Mouse (Mus musculus) embryonic facial prominence, embryonic 11.5 days (tissue): Measurements from ENCODE around the gene Lbr. TPM values are rescaled to one million over a fixed set of nuclear protein-coding genes. Genes with fewer than 3 reads are reported as not detected.

ENCODE experiments used
- ATAC-seq: fragments of 200-750 bp; cut with Nextera tagmentation; replicated peaks from 2 replicates; pipeline ENCODE4 v1.8.0; 2017; ENCODE audit warnings: low read depth; ENCODE audit not compliant: insufficient number of reproducible peaks, low FRiP score, low TSS enrichment
- DNase-seq: peaks from one replicate; pipeline ENCODE4 v3.0.0-alpha.2; 2015; ENCODE audit warnings: low spot score
- H3K27ac ChIP-seq: fragments of 300-500 bp; sonication (generic); replicated peaks from 2 replicates; pipeline ENCODE4 v1.5.1; 2014; ENCODE audit warnings: mild to moderate bottlenecking, low read depth, low read length, control low read depth
- H3K27me3 ChIP-seq: fragments of 300-500 bp; sonication (generic); 2 replicates; pipeline ENCODE4 v1.6.1; 2014; ENCODE audit warnings: mild to moderate bottlenecking, low read length, moderate library complexity, mixed read lengths; ENCODE audit not compliant: control insufficient read depth, insufficient read depth
- H3K36me3 ChIP-seq: fragments of 300-500 bp; sonication (generic); replicated peaks from 2 replicates; pipeline ENCODE4 v1.6.1; 2014; ENCODE audit warnings: low read depth, mild to moderate bottlenecking, low read length, moderate library complexity, mixed read lengths; ENCODE audit not compliant: control insufficient read depth, insufficient read depth
- H3K4me1 ChIP-seq: fragments of 300-500 bp; sonication (generic); 2 replicates; pipeline ENCODE4 v1.6.1; 2014; ENCODE audit warnings: low read length, mixed read lengths; ENCODE audit not compliant: control insufficient read depth, insufficient read depth
- H3K4me2 ChIP-seq: fragments of 300-500 bp; sonication (generic); 2 replicates; pipeline ENCODE4 v1.6.1; 2014; ENCODE audit warnings: low read depth, mild to moderate bottlenecking, control low read depth, low read length, moderate library complexity
- H3K4me3 ChIP-seq: fragments of 300-500 bp; sonication (generic); 2 replicates; pipeline ENCODE4 v1.5.1; 2014; ENCODE audit warnings: low read depth, low read length, control low read depth
- H3K9ac ChIP-seq: fragments of 300-500 bp; sonication (generic); replicated peaks from 2 replicates; pipeline ENCODE4 v1.6.1; 2014; ENCODE audit warnings: mild to moderate bottlenecking, control low read depth, low read length
- H3K9me3 ChIP-seq: fragments of 300-500 bp; sonication (generic); replicated peaks from 2 replicates; pipeline ENCODE4 v1.6.1; 2016; ENCODE audit warnings: mild to moderate bottlenecking, low read length, inconsistent platforms, mixed read lengths; ENCODE audit not compliant: control insufficient read depth
- WGBS: fragments of 180-500 bp; shearing (Covaris S2); extraction: QIAGEN DNeasy Blood & Tissue Kit; methylation state at CpG from one replicate; pipeline ENCODE4 v1.1.7; 2014; 5-methylcytosine and 5-hydroxymethylcytosine counted together
- polyA plus RNA-seq: library from polyadenylated mRNA; unstranded; fragments of >200 nt; fragmentation: Nextera tagmentation; extraction: Ambion mirVana; gene quantifications from 2 replicates; pipeline ENCODE4 v1.2.1, GENCODE M21; 2014

The Lbr gene
- polyA plus RNA-seq, 1 experiment from 2014 or later = 181 TPM

DNA sequence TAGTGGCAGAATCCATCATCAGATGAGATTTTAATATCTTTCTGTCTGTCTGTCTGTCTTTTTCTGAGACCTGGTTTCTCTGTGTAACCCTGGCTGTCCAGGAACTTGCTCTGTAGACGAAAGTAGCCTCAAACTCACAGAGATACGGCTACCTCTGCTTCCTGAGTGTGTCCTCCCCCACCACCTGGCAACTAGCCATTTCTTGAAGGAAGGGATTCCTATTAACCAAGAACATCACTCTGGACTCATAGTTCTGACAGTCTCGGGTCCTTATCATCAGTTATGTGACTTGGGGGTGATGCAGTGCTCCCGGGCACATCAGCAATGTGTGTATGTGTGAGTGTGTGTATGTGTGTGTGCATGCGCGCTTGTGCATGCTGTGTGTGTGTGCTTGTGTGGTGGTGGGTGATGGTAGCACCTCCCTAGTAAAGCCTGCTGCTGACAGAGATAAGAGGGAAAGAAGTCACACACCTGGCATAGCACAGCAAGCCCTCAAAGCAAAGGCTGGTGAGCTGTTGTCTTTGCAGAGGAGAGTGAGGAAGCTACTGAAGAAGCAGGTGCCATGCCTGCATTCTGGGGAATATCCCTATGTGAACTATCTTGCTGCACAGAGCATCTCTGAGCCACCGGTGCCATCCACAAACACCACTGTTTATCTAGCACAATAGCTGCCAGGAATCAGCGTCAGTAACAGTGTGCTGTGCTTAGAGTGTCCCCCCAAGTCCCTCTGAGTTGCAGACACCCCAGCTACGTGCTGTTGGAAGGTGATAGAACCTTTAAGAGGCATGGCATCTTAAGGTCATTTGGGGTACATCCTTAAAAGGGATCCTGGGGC, 30.5 kb upstream of the Lbr start:
- Histone ChIP-seq H3K36me3 (no peaks in the 10 kb centered on the region), H3K4me2 (no peak overlapping the region), H3K27ac (no peak overlapping the region), H3K9ac (no peak overlapping the region), H3K4me3 (no peak overlapping the region), H3K27me3 (no peaks in the 10 kb centered on the region), H3K4me1 (no peaks in the 10 kb centered on the region), H3K9me3 (no peaks in the 10 kb centered on the region)
- WGBS = 78% methylated on average over 9 of the region's 9 CpGs
- no peak for DNase-seq
- ATAC-seq = no peak

DNA sequence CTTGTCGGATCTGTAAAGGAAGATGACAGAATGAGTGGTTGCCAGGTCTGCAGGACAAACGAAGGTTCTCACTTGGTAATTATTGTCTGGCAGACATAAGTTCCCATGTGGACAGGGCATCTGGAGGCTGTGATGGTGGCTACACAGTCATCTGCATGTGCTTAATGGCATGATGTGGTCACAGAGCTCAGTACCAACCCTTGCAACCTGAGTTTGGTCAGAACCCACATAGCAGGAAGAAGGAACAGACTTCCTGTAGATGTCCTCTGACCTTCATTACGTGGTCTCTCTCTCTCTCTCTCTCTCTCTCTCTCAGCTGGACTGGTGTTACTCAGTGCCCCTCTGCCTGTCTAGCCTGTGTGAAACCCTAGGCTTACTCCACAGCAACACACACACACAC, 29.8 kb upstream of the Lbr start:
- Histone ChIP-seq H3K9me3 (no peaks in the 10 kb centered on the region), H3K27ac (no peak overlapping the region)
- WGBS = 85% methylated on average over 3 of the region's 3 CpGs

DNA sequence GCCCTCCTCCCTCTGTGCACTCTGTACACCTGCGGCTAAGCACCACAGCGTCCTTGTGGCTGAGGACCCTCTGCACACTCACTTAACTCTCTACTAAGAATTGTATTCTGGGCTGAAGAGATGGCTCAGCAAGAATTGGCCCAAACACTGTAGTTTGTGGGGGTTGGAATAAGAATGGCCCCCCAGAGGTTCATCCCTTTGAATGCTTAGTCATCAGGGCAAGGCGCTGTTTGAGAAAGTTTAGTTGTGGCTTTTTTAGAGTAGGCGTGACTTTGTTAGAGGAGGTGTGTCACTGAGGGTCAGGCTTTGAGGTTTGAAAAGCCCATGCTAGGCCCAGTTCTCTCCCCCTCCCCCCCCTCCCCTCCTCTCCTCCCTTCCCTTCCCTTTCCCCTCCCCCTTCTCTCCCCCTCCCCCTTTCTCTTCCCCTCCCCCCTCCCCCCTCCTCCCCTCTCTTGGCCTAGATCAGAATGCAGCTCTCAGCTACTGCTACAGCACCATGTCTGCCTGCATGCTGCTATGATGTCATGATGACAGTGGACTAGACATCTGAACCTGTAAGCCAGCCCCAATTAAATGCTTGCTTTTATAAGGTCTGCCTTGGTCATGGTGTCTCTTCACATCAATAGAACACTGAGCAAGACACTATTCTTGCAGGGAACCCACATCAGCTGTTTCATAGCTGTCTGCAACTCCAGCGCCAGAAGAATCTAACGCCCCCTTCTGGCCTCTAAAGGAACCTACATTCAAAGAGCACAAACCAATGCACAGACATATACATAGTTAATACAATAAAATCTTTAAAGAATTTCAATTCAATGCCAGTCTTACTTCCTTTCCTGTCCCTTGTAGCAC, 23.8 kb upstream of the Lbr start:
- no peak for ATAC-seq
- H3K4me3 ChIP-seq = no peak overlapping the region
- H3K36me3 ChIP-seq = no peaks in the 10 kb centered on the region

More for the DNA sequence above, 29.8 kb upstream of the Lbr start:
- Histone ChIP-seq H3K4me1 (no peaks in the 10 kb centered on the region), H3K36me3 (no peaks in the 10 kb centered on the region), H3K27me3 (no peaks in the 10 kb centered on the region), H3K4me3 (no peak overlapping the region), H3K9ac (no peak overlapping the region), H3K4me2 (no peak overlapping the region)
- ATAC-seq = no peak
- no peak for DNase-seq

DNA sequence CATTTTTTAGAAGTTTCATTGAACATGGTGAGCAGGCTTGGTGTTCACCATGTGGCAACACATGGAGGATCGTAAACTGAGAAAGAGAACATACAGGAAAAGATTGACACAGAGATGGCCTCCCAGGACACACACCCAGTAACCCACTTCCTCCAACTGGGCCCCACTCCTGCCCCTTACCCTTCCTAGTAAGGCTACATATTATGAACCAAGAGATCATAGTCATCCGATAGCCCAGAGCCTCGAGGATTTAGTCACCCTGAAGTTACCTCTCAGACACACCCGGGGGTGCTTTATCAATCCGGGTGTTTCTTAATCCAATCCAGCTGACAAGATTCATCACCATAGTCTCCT, 23.0 kb upstream of the Lbr start:
- Histone ChIP-seq H3K27me3 (no peaks in the 10 kb centered on the region), H3K9ac (no peak overlapping the region), H3K4me1 (no peaks in the 10 kb centered on the region), H3K36me3 (no peaks in the 10 kb centered on the region), H3K4me2 (no peak overlapping the region), H3K4me3 (no peak overlapping the region), H3K27ac (no peak overlapping the region), H3K9me3 (no peaks in the 10 kb centered on the region)
- DNase-seq (no peak), ATAC-seq (no peak)
- WGBS = 81% methylated on average over 5 of the region's 5 CpGs

More for the DNA sequence above, 23.8 kb upstream of the Lbr start:
- H3K27me3 ChIP-seq = no peaks in the 10 kb centered on the region
- H3K27ac ChIP-seq = no peak overlapping the region
- 83% methylated on average over 6 of the region's 6 CpGs for WGBS
- no peak overlapping the region for H3K9ac ChIP-seq
- no peaks in the 10 kb centered on the region for H3K4me1 ChIP-seq
- H3K9me3 ChIP-seq = no peaks in the 10 kb centered on the region
- DNase-seq = no peak
- H3K4me2 ChIP-seq = no peak overlapping the region

DNA sequence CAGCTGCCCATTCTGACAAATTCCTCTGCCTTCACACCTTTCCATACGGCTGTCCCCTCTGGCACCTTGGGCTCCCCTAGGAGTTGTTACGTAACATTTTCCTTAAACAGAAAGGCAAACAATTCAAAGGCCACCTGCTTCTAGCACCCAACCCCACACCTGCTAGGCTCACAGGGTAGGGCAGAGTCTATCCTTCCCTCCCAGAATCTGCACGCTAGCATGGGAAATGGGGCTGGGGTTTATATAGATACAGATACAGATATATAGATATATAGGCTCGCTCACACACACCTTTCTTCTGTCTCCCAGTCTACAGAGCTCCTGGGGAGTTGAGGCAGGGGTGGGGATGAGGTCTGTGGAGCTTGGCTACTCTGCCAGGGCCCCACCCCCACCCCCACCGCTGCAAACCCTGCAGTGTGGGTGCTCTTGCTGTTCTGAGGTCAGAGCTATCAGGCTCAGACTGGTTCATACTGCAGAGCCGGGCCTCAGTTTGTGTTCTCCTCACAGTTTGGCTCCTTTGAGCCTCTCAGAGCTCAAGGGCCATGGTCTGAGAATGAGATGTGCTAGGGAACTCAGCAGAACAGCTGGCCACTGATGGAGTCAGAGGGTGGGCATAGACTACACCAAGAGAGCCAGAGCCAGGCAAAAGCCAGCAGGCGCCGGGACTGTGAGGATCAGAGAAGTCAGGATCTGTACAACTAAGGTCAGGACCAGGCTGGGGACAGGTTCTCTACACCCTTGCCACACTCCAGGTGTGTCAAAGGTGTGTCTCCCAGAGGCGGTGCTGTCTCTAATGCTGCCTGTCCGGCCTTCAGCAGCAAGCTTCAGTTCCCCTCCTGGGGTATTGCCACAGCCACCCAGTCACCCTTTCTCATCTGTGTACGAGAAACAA, 22.4 kb upstream of the Lbr start:
- Histone ChIP-seq H3K36me3 (no peaks in the 10 kb centered on the region), H3K9ac (no peak overlapping the region), H3K4me3 (no peak overlapping the region), H3K27me3 (no peaks in the 10 kb centered on the region), H3K9me3 (no peaks in the 10 kb centered on the region), H3K27ac (no peak overlapping the region), H3K4me2 (no peak overlapping the region), H3K4me1 (no peaks in the 10 kb centered on the region)
- 76% methylated on average over 11 of the region's 11 CpGs for WGBS
- DNase-seq = no peak
- no peak for ATAC-seq

DNA sequence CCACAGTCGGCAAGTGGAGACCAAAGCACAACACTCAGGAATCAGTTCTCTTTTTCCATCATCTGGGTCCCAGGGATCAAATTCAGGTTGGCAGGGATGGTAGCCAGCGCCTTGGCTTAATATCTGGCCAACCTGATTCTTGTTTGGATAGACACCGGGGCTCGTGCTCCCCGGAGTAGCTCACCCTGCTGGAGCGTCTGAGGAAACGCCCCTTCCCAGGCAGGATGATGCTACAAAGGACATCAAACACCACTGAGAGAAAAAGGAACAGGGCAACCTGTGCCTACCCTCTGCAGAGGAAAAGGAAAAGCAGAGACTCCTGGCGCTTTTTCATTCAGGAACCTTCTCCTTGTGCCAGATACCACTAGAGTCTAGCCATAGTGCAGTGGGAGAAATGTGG, 20.6 kb upstream of the Lbr start:
- Histone ChIP-seq H3K9me3 (no peaks in the 10 kb centered on the region), H3K4me3 (no peak overlapping the region), H3K4me2 (no peak overlapping the region), H3K27ac (no peak overlapping the region), H3K4me1 (no peaks in the 10 kb centered on the region), H3K36me3 (no peaks in the 10 kb centered on the region), H3K27me3 (no peaks in the 10 kb centered on the region), H3K9ac (no peak overlapping the region)
- no peak for DNase-seq
- no peak for ATAC-seq
- 40% methylated on average over 8 of the region's 8 CpGs for WGBS

DNA sequence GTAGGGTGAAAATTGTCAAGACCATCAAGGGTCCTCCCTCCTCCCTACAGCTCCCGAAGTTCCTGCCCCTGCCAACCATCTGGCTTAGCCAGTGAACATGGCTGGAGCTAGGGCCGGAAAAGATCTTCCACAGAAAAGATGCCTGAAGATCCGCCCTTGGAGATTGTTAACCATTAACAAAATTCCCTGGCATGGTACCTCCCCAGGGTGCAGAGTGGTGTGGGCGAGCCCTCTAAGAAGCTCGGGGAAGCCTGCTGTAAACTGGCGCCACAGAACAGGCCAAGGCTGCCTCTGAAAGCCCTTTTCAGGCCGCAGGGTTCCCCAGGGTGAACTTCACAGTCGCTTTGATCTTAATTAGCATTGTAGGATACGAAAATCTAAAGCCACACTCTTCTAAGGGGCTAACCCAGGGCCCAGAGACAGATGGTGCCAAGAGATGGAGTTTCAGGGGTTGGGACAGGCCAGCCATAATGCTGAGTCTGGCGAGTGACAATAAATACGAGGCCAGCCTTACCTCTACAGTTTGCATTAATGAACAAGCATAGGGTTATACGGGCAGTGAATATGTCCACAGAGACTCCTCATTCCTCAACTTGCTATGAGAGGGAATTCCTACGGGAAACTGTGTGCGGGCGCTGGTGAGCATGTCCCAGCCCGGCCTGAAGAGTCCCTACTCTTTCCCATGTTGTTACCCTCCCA, 20.0 kb upstream of the Lbr start:
- no peaks in the 10 kb centered on the region for H3K9me3 ChIP-seq
- no peaks in the 10 kb centered on the region for H3K27me3 ChIP-seq
- H3K4me1 ChIP-seq = no peaks in the 10 kb centered on the region
- H3K9ac ChIP-seq = no peak overlapping the region
- no peak for DNase-seq
- H3K4me3 ChIP-seq = no peak overlapping the region
- H3K27ac ChIP-seq = no peak overlapping the region
- no peak overlapping the region for H3K4me2 ChIP-seq
- ATAC-seq = no peak
- WGBS = 61% methylated on average over 16 of the region's 16 CpGs
- no peaks in the 10 kb centered on the region for H3K36me3 ChIP-seq
